Mouse (Mus musculus) heart, adult 8-10 months (tissue): ENCODE results near the gene Acot7. TPM values are rescaled to one million over a fixed set of nuclear protein-coding genes. Genes with fewer than 3 reads are reported as not detected.

ENCODE experiments used
- total RNA-seq, 4 experiments: library from RNA; stranded (reverse); gene quantifications; 2 replicates each; pipeline ENCODE4 v1.2.4; 2022

Acot7 gene
- total RNA-seq, 4 experiments from 2014 or later = 63.9 to 80.9 (median 69.3) TPM

Other genes starting within 250 kb of the Acot7 start
- gene Dnajc11, start 244.4 kb upstream of the Acot7 start, total RNA-seq = 100 to 1,000 TPM in 1 of 4 experiments, 10 to 100 TPM in 3; 71.2 to 111 (median 87.7) TPM
- 10 to 100 TPM; 12.4 to 15.8 (median 13.6) TPM for gene Thap3, start 189.1 kb upstream of the Acot7 start, total RNA-seq
- gene Phf13, start 181.9 kb upstream of the Acot7 start, total RNA-seq = 1 to 10 TPM; 4.6 to 5.7 (median 5.1) TPM
- 100 to 1,000 TPM in 1 of 4 experiments, 10 to 100 TPM in 3; 87.7 to 109 (median 93.7) TPM for gene Klhl21, start 169.3 kb upstream of the Acot7 start, total RNA-seq
- 1 to 10 TPM; 3.8 to 5.7 (median 5.0) TPM for gene Zbtb48, start 150.5 kb upstream of the Acot7 start, total RNA-seq
- gene Tas1r1, start 139.6 kb upstream of the Acot7 start, total RNA-seq = not detected
- 10 to 100 TPM in 1 of 4 experiments, 1 to 10 TPM in 3; 8.3 to 10.0 (median 9.4) TPM for gene Nol9, start 138.8 kb upstream of the Acot7 start, total RNA-seq
- 10 to 100 TPM; 11.9 to 15.0 (median 14.3) TPM for gene Plekhg5, start 105.6 kb upstream of the Acot7 start, total RNA-seq
- gene Tnfrsf25, start 62.2 kb upstream of the Acot7 start, total RNA-seq = 1 to 10 TPM; 1.1 to 3.2 (median 1.8) TPM
- 1 to 10 TPM; 2.6 to 3.5 (median 3.0) TPM for gene Espn, start 25.8 kb upstream of the Acot7 start, total RNA-seq
- gene Hes2, start 19.3 kb upstream of the Acot7 start, total RNA-seq = not detected
- gene Gpr153, start 96.1 kb downstream of the Acot7 start, total RNA-seq = 10 to 100 TPM in 2 of 4 experiments, 1 to 10 TPM in 2; 5.6 to 11.9 (median 9.8) TPM
- not detected for gene Hes3, start 113.5 kb downstream of the Acot7 start, total RNA-seq
- 10 to 100 TPM; 25.2 to 36.4 (median 30.6) TPM for gene Icmt, start 119.1 kb downstream of the Acot7 start, total RNA-seq
- gene Rnf207, start 140.9 kb downstream of the Acot7 start, total RNA-seq = 10 to 100 TPM; 29.1 to 63.4 (median 46.1) TPM
- 100 to 1,000 TPM; 266 to 327 (median 276) TPM for gene Rpl22, start 147.6 kb downstream of the Acot7 start, total RNA-seq
- gene Chd5, start 160.5 kb downstream of the Acot7 start, total RNA-seq = under 1 TPM; 0.19 to 0.59 (median 0.27) TPM